Mouse (Mus musculus) heart, embryonic 13.5 days (tissue): Measurements from ENCODE around the gene Klhdc8b. TPM values are rescaled to one million over a fixed set of nuclear protein-coding genes. Genes with fewer than 3 reads are reported as not detected.

Source experiments
- ATAC-seq: fragments of 200-750 bp; cut with Nextera tagmentation; 2 replicates; pipeline ENCODE4 v1.8.0; 2017; ENCODE audit warnings: moderate TSS enrichment; ENCODE audit not compliant: insufficient number of reproducible peaks, low FRiP score, low TSS enrichment; ENCODE audit errors: extremely low read depth
- H3K27ac ChIP-seq: fragments of 300-500 bp; sonication (generic); replicated peaks from 2 replicates; pipeline ENCODE4 v1.5.1; 2015; ENCODE audit warnings: moderate library complexity, mild to moderate bottlenecking, inconsistent platforms
- H3K27me3 ChIP-seq: fragments of 300-500 bp; sonication (generic); replicated peaks from 2 replicates; pipeline ENCODE4 v1.6.1; 2015; ENCODE audit warnings: mild to moderate bottlenecking, inconsistent platforms
- H3K36me3 ChIP-seq: fragments of 300-500 bp; sonication (generic); 2 replicates; pipeline ENCODE4 v1.6.1; 2015; ENCODE audit warnings: mild to moderate bottlenecking, inconsistent platforms
- H3K4me1 ChIP-seq: fragments of 300-500 bp; sonication (generic); 2 replicates; pipeline ENCODE4 v1.6.1; 2015; ENCODE audit warnings: inconsistent platforms
- H3K4me2 ChIP-seq: fragments of 300-500 bp; sonication (generic); 2 replicates; pipeline ENCODE4 v1.6.1; 2015; ENCODE audit warnings: inconsistent platforms, mild to moderate bottlenecking, moderate library complexity
- H3K4me3 ChIP-seq: fragments of 300-500 bp; sonication (generic); 2 replicates; pipeline ENCODE4 v1.5.1; 2015; ENCODE audit warnings: moderate library complexity, mild to moderate bottlenecking, inconsistent platforms
- H3K9ac ChIP-seq: fragments of 300-500 bp; sonication (generic); 2 replicates; pipeline ENCODE4 v1.6.1; 2015; ENCODE audit warnings: inconsistent platforms, mild to moderate bottlenecking, moderate library complexity
- H3K9me3 ChIP-seq: fragments of 300-500 bp; sonication (generic); 2 replicates; pipeline ENCODE4 v1.6.1; 2016; ENCODE audit warnings: inconsistent platforms
- WGBS: fragments of 180-500 bp; shearing (Covaris S2); methylation state at CpG from one replicate; pipeline ENCODE4 v1.1.7; 2015; ENCODE audit warnings: mixed read lengths; 5-methylcytosine and 5-hydroxymethylcytosine counted together
- polyA plus RNA-seq: library from polyadenylated mRNA; unstranded; fragments of >200 nt; fragmentation: Nextera tagmentation; extraction: Ambion mirVana; gene quantifications from 2 replicates; pipeline ENCODE4 v1.2.1, GENCODE M21; 2015

Klhdc8b gene
- polyA plus RNA-seq, 1 experiment from 2014 or later, result 90.6 TPM

- Histone ChIP-seq H3K36me3 (peaks cover 52% of the 10 kb centered on the region), H3K27ac (peak overlapping the region; percentile 73)
- 82% methylated on average over 28 of the region's 28 CpGs for WGBS
Observed at GRCm38 (mm10) chr9:108480813-108481519, 19.6 kb upstream of the Klhdc8b start.

GRCm38 (mm10) chr9:108479721-108480351, 18.5 kb upstream of the Klhdc8b start, which contains the start of gene Lamb2:
Gene Lamb2, plus strand, starts transcription at chr9:108479736.
- WGBS, result 7% methylated on average over 10 of the region's 10 CpGs
- peak within 1 kb of the TSS; percentile 97 for H3K4me2 ChIP-seq
- peak within 1 kb of the TSS; percentile 73 for H3K4me3 ChIP-seq
- H3K27me3 ChIP-seq, result no peaks in the 10 kb centered on the region
- peak within 1 kb of the TSS; percentile 92 for H3K27ac ChIP-seq
- ATAC-seq, result peak; percentile 39; the same call in 1 of the 2 replicates
- peaks cover 35% of the 10 kb centered on the region for H3K4me1 ChIP-seq
- H3K9ac ChIP-seq, result peak within 1 kb of the TSS; percentile 92
- H3K36me3 ChIP-seq, result peaks cover 41% of the 10 kb centered on the region
- no peaks in the 10 kb centered on the region for H3K9me3 ChIP-seq

More at GRCm38 (mm10) chr9:108480813-108481519, 19.6 kb upstream of the Klhdc8b start:
- Histone ChIP-seq H3K4me2 (peak overlapping the region; percentile 97), H3K9me3 (no peaks in the 10 kb centered on the region), H3K4me3 (peak overlapping the region; percentile 73), H3K27me3 (no peaks in the 10 kb centered on the region), H3K9ac (peak overlapping the region; percentile 92), H3K4me1 (peaks cover 35% of the 10 kb centered on the region)
- no peak for ATAC-seq

- Histone ChIP-seq H3K27ac (peak overlapping the region; percentile 92), H3K4me3 (peak overlapping the region; percentile 73), H3K27me3 (no peaks in the 10 kb centered on the region), H3K4me2 (peak overlapping the region; percentile 97), H3K36me3 (peaks cover 35% of the 10 kb centered on the region), H3K9ac (peak overlapping the region; percentile 83), H3K4me1 (peaks cover 35% of the 10 kb centered on the region), H3K9me3 (no peaks in the 10 kb centered on the region)
- 37% methylated on average over 11 of the region's 11 CpGs for WGBS
- no peak for ATAC-seq
Observed at GRCm38 (mm10) chr9:108479241-108479640, 17.9 kb upstream of the Klhdc8b start.

GRCm38 (mm10) chr9:108478638-108479156, 17.3 kb upstream of the Klhdc8b start:
- Histone ChIP-seq H3K36me3 (peaks cover 30% of the 10 kb centered on the region), H3K9me3 (no peaks in the 10 kb centered on the region), H3K4me3 (peak overlapping the region; percentile 64), H3K4me1 (peaks cover 35% of the 10 kb centered on the region), H3K9ac (peak overlapping the region; percentile 83), H3K27ac (peak overlapping the region; percentile 92), H3K4me2 (peak overlapping the region; percentile 97), H3K27me3 (no peaks in the 10 kb centered on the region)
- WGBS, result under 1% methylated on average over 20 of the region's 20 CpGs
- 0 out of 2 replicates have a peak, but pooled peaks have one; percentile 49 for ATAC-seq

- no peak for ATAC-seq
- Histone ChIP-seq H3K4me3 (no peak overlapping the region), H3K36me3 (no peaks in the 10 kb centered on the region), H3K27ac (no peak overlapping the region), H3K4me1 (peaks cover 9% of the 10 kb centered on the region), H3K9ac (no peak overlapping the region), H3K27me3 (no peaks in the 10 kb centered on the region), H3K9me3 (no peaks in the 10 kb centered on the region), H3K4me2 (no peak overlapping the region)
- 80% methylated on average over 1 of the region's 1 CpGs for WGBS
Observed at GRCm38 (mm10) chr9:108474528-108474927, 13.1 kb upstream of the Klhdc8b start.

GRCm38 (mm10) chr9:108469845-108470244, 8.5 kb upstream of the Klhdc8b start:
- H3K36me3 ChIP-seq, result peaks cover 31% of the 10 kb centered on the region
- H3K9me3 ChIP-seq, result no peaks in the 10 kb centered on the region
- H3K27ac ChIP-seq, result no peak overlapping the region
- no peaks in the 10 kb centered on the region for H3K27me3 ChIP-seq
- WGBS, result 60% methylated on average over 4 of the region's 4 CpGs
- ATAC-seq, result no peak
- H3K9ac ChIP-seq, result no peak overlapping the region
- no peak overlapping the region for H3K4me3 ChIP-seq
- H3K4me1 ChIP-seq, result no peaks in the 10 kb centered on the region
- H3K4me2 ChIP-seq, result no peak overlapping the region

GRCm38 (mm10) chr9:108469430-108469829, 8.0 kb upstream of the Klhdc8b start:
- Histone ChIP-seq H3K4me3 (no peak overlapping the region), H3K9me3 (no peaks in the 10 kb centered on the region), H3K27me3 (no peaks in the 10 kb centered on the region), H3K27ac (no peak overlapping the region), H3K9ac (no peak overlapping the region), H3K36me3 (peaks cover 35% of the 10 kb centered on the region), H3K4me2 (no peak overlapping the region), H3K4me1 (no peaks in the 10 kb centered on the region)
- ATAC-seq, result no peak
- WGBS, result 68% methylated on average over 5 of the region's 5 CpGs

GRCm38 (mm10) chr9:108466219-108466618, 4.8 kb upstream of the Klhdc8b start:
- ATAC-seq, result no peak
- 86% methylated on average over 2 of the region's 2 CpGs for WGBS
- H3K27ac ChIP-seq, result no peak overlapping the region

GRCm38 (mm10) chr9:108463713-108464112, 2.3 kb upstream of the Klhdc8b start:
- H3K9ac ChIP-seq, result no peak overlapping the region
- WGBS, result 94% methylated on average over 9 of the region's 9 CpGs
- ATAC-seq, result no peak
- H3K9me3 ChIP-seq, result no peaks in the 10 kb centered on the region
- no peaks in the 10 kb centered on the region for H3K27me3 ChIP-seq
- H3K4me1 ChIP-seq, result peaks cover 28% of the 10 kb centered on the region
- H3K27ac ChIP-seq, result no peak overlapping the region
- peaks cover 53% of the 10 kb centered on the region for H3K36me3 ChIP-seq
- H3K4me3 ChIP-seq, result no peak overlapping the region
- no peak overlapping the region for H3K4me2 ChIP-seq

More at GRCm38 (mm10) chr9:108466219-108466618, 4.8 kb upstream of the Klhdc8b start:
- Histone ChIP-seq H3K4me3 (no peak overlapping the region), H3K9ac (no peak overlapping the region), H3K4me1 (peaks cover 20% of the 10 kb centered on the region), H3K9me3 (no peaks in the 10 kb centered on the region), H3K27me3 (no peaks in the 10 kb centered on the region), H3K4me2 (no peak overlapping the region), H3K36me3 (peaks cover 53% of the 10 kb centered on the region)

- Histone ChIP-seq H3K4me1 (peaks cover 28% of the 10 kb centered on the region), H3K4me3 (peak overlapping the region; percentile 85), H3K9ac (peak overlapping the region; percentile 26; the same call in 1 of the 2 replicates), H3K4me2 (peak overlapping the region; percentile 89), H3K9me3 (no peaks in the 10 kb centered on the region), H3K27ac (peak overlapping the region; percentile 92), H3K27me3 (no peaks in the 10 kb centered on the region), H3K36me3 (peaks cover 46% of the 10 kb centered on the region)
- WGBS, result 70% methylated on average over 10 of the region's 10 CpGs
- no peak for ATAC-seq
Observed at GRCm38 (mm10) chr9:108462192-108462591, 811 bp upstream of the Klhdc8b start.

- WGBS, result 86% methylated on average over 5 of the region's 5 CpGs
- Histone ChIP-seq H3K27me3 (no peaks in the 10 kb centered on the region), H3K9ac (peak overlapping the region; percentile 97), H3K4me2 (peak overlapping the region; percentile 89), H3K27ac (peak overlapping the region; percentile 92), H3K9me3 (no peaks in the 10 kb centered on the region), H3K36me3 (peaks cover 41% of the 10 kb centered on the region), H3K4me3 (peak overlapping the region; percentile 85), H3K4me1 (peaks cover 28% of the 10 kb centered on the region)
- no peak for ATAC-seq
Observed at GRCm38 (mm10) chr9:108461675-108462074, 294 bp upstream of the Klhdc8b start.
